Mouse (Mus musculus): ENCODE results near the gene Ahcy.

- TF ChIP-seq CTCF (IDR thresholded peaks at IDR 0.05), result no peak
- TF ChIP-seq EP300 (IDR thresholded peaks at IDR 0.05), result no peak
Measured at GRCm38 (mm10) chr2:155039956-155040355, 34.3 kb downstream of the Ahcy start.
